Mouse (Mus musculus) MN1 (cell line): ENCODE measurements around the gene Lrrc4.

Source experiments
- DNase-seq: peaks from one replicate; pipeline ENCODE4 v3.0.0-alpha.2; 2016; ENCODE audit warnings: low spot score

Gene Lrrc4

GRCm38 (mm10) chr6:28854598-28854997 lies 23.1 kb upstream of the Lrrc4 start:
- DNase-seq, result no peak

- no peak for DNase-seq
These were observed 22.1 kb upstream of the Lrrc4 start for GRCm38 (mm10) chr6:28853654-28854053.

GRCm38 (mm10) chr6:28853164-28853563 lies 21.6 kb upstream of the Lrrc4 start:
- DNase-seq, result no peak

- DNase-seq, result no peak
These were observed 20.8 kb upstream of the Lrrc4 start for GRCm38 (mm10) chr6:28852342-28852741.

GRCm38 (mm10) chr6:28850326-28850900 lies 18.9 kb upstream of the Lrrc4 start:
- DNase-seq, result no peak

- DNase-seq, result no peak
These were observed 17.8 kb upstream of the Lrrc4 start for GRCm38 (mm10) chr6:28849317-28849716.

- DNase-seq, result no peak
These were observed 17.3 kb upstream of the Lrrc4 start for GRCm38 (mm10) chr6:28848891-28849290.

GRCm38 (mm10) chr6:28848285-28848794 lies 16.8 kb upstream of the Lrrc4 start:
- no peak for DNase-seq

GRCm38 (mm10) chr6:28847616-28848015 lies 16.1 kb upstream of the Lrrc4 start:
- no peak for DNase-seq

GRCm38 (mm10) chr6:28845610-28846009 lies 14.1 kb upstream of the Lrrc4 start:
- DNase-seq, result peak; percentile 70

GRCm38 (mm10) chr6:28842375-28843276 lies 11.1 kb upstream of the Lrrc4 start:
- DNase-seq, result no peak

GRCm38 (mm10) chr6:28841569-28841968 lies 10.0 kb upstream of the Lrrc4 start:
- no peak for DNase-seq

- DNase-seq, result no peak
These were observed 5.1 kb upstream of the Lrrc4 start for GRCm38 (mm10) chr6:28836600-28836999.

GRCm38 (mm10) chr6:28834046-28834445 lies 2.5 kb upstream of the Lrrc4 start:
- DNase-seq, result no peak

- DNase-seq, result no peak
These were observed 1.9 kb upstream of the Lrrc4 start for GRCm38 (mm10) chr6:28833380-28833822.

- no peak for DNase-seq
These were observed 1.3 kb upstream of the Lrrc4 start for GRCm38 (mm10) chr6:28832751-28833291.

- DNase-seq, result no peak
These were observed 555 bp upstream of the Lrrc4 start for GRCm38 (mm10) chr6:28831854-28832750.

- DNase-seq, result no peak
These were observed 1.2 kb downstream of the Lrrc4 start for GRCm38 (mm10) chr6:28830306-28830705.

- peak; percentile 58 for DNase-seq
These were observed 3.0 kb downstream of the Lrrc4 start for GRCm38 (mm10) chr6:28828593-28828992.

- DNase-seq, result no peak
These were observed 4.0 kb downstream of the Lrrc4 start for GRCm38 (mm10) chr6:28827565-28827964.

- no peak for DNase-seq
These were observed 4.7 kb downstream of the Lrrc4 start for GRCm38 (mm10) chr6:28826689-28827389.
